Mouse (Mus musculus) CH12.LX (cell line): ENCODE measurements at regions not wholly inside any gene's neighbourhood (a gene's known extent, or its start where the extent isn't known, plus 50 kb on each side); places are given as distances from the start of the nearest gene placed in this dataset.

Experiments
- DNase-seq: peaks from one replicate; pipeline ENCODE4 v3.0.0-alpha.2; 2013; ENCODE audit errors: extremely low read depth
- H3K27ac ChIP-seq: 2 replicates; pipeline ENCODE4 v1.5.1; 2012; ENCODE audit warnings: low read depth, mild to moderate bottlenecking, control low read depth, moderate library complexity; ENCODE audit not compliant: insufficient read depth
- H3K27me3 ChIP-seq: replicated peaks from 2 replicates; pipeline ENCODE3; 2012; ENCODE audit warnings: inconsistent platforms
- H3K36me3 ChIP-seq, 2 experiments: replicated peaks in 1 of 2; 2 replicates each; pipeline versions ENCODE3 to v1.6.1; 2012; ENCODE audit warnings: inconsistent platforms in 1 of 2, low read length in 1 of 2, mild to moderate bottlenecking in 1 of 2, mixed read lengths in 1 of 2, moderate library complexity in 1 of 2; ENCODE audit not compliant: control insufficient read depth in 1 of 2, insufficient read depth in 1 of 2
- H3K4me1 ChIP-seq, 2 experiments: 2 replicates each; pipeline ENCODE4 v1.6.1; 2012; ENCODE audit warnings: inconsistent platforms in 1 of 2, moderate library complexity in 1 of 2; ENCODE audit not compliant: insufficient read depth in 2 of 2, control insufficient read depth in 1 of 2
- H3K4me2 ChIP-seq: 2 replicates; pipeline ENCODE4 v1.6.1; 2012; ENCODE audit warnings: low read depth, mild to moderate bottlenecking, control low read depth; ENCODE audit not compliant: poor library complexity, insufficient read depth, severe bottlenecking
- H3K4me3 ChIP-seq, 3 experiments: fragments of 150-350 bp in 1 of 3; sonication (generic) in 1 of 3; replicated peaks in 1 of 3; 2 replicates each; pipeline versions ENCODE3 to v1.5.1; 2011 to 2012; ENCODE audit warnings: low read depth in 2 of 3, low read length in 2 of 3, mild to moderate bottlenecking in 2 of 3, moderate library complexity in 2 of 3, control low read depth in 1 of 3, improper control_type of control experiment in 1 of 3, inconsistent platforms in 1 of 3, mixed read lengths in 1 of 3; ENCODE audit not compliant: poor library complexity in 1 of 3
- H3K79me2 ChIP-seq: replicated peaks from 2 replicates; pipeline ENCODE4 v1.6.1; 2012; ENCODE audit warnings: mild to moderate bottlenecking, moderate library complexity; ENCODE audit not compliant: control insufficient read depth, poor library complexity, insufficient read depth, severe bottlenecking; ENCODE audit errors: extremely low read depth
- H3K9ac ChIP-seq: 2 replicates; pipeline ENCODE4 v1.6.1; 2012; ENCODE audit warnings: low read depth, mild to moderate bottlenecking, control low read depth, moderate library complexity; ENCODE audit not compliant: insufficient read depth
- H3K9me3 ChIP-seq: replicated peaks from 2 replicates; pipeline ENCODE3; 2012; ENCODE audit warnings: low read length, inconsistent platforms, mixed read lengths
- BHLHE40 ChIP-seq: IDR thresholded peaks from 2 replicates; pipeline ENCODE4 v1.6.1; 2011; ENCODE audit warnings: mild to moderate bottlenecking, low read depth, low read length, improper control_type of control experiment
- CHD1 ChIP-seq: IDR thresholded peaks from 2 replicates; pipeline ENCODE4 v1.6.1; 2012; ENCODE audit warnings: low read depth, low read length, improper control_type of control experiment, inconsistent platforms
- CHD2 ChIP-seq: IDR thresholded peaks from 2 replicates; pipeline ENCODE4 v1.6.1; 2011; ENCODE audit warnings: low read length, improper control_type of control experiment
- ELF1 ChIP-seq: IDR thresholded peaks from 2 replicates; pipeline ENCODE4 v1.6.1; 2014; ENCODE audit warnings: low read depth, mild to moderate bottlenecking, inconsistent platforms, low read length, improper control_type of control experiment
- ETS1 ChIP-seq: conservative IDR thresholded peaks from 2 replicates; pipeline ENCODE4 v1.6.1; 2012; ENCODE audit warnings: low read depth, mild to moderate bottlenecking, inconsistent platforms, low read length, improper control_type of control experiment, moderate library complexity
- GABPA ChIP-seq: IDR thresholded peaks from 2 replicates; pipeline ENCODE4 v1.6.1; 2012; ENCODE audit warnings: low read depth, low read length, improper control_type of control experiment, inconsistent platforms; ENCODE audit not compliant: insufficient replicate concordance
- HCFC1 ChIP-seq: IDR thresholded peaks from 2 replicates; pipeline ENCODE4 v1.6.1; 2012; ENCODE audit warnings: low read depth, mild to moderate bottlenecking, inconsistent platforms, low read length, improper control_type of control experiment
- JUN ChIP-seq: IDR thresholded peaks from 2 replicates; pipeline ENCODE4 v1.6.1; 2011; ENCODE audit warnings: low read depth, mild to moderate bottlenecking, low read length, improper control_type of control experiment, moderate library complexity; ENCODE audit not compliant: insufficient read depth
- KAT2A ChIP-seq: IDR thresholded peaks from 2 replicates; pipeline ENCODE4 v1.6.1; 2012; ENCODE audit warnings: low read length, improper control_type of control experiment, inconsistent platforms; ENCODE audit not compliant: insufficient replicate concordance
- MAFK ChIP-seq: IDR thresholded peaks from 2 replicates; pipeline ENCODE4 v1.6.1; 2011; ENCODE audit warnings: low read length, improper control_type of control experiment; ENCODE audit not compliant: insufficient replicate concordance
- MEF2A ChIP-seq: IDR thresholded peaks from 2 replicates; pipeline ENCODE4 v1.6.1; 2014; ENCODE audit warnings: low read depth, mild to moderate bottlenecking, inconsistent platforms, low read length, improper control_type of control experiment, borderline replicate concordance
- MXI1 ChIP-seq: IDR thresholded peaks from 2 replicates; pipeline ENCODE4 v1.6.1; 2011; ENCODE audit warnings: mild to moderate bottlenecking, low read depth, low read length, improper control_type of control experiment
- NELFE ChIP-seq: IDR thresholded peaks from 2 replicates; pipeline ENCODE4 v1.6.1; 2011; ENCODE audit warnings: low read depth, low read length, improper control_type of control experiment
- NRF1 ChIP-seq: IDR thresholded peaks from 2 replicates; pipeline ENCODE4 v1.6.1; 2014; ENCODE audit warnings: low read depth, mild to moderate bottlenecking, inconsistent platforms, low read length, improper control_type of control experiment, moderate library complexity
- PAX5 ChIP-seq: IDR thresholded peaks from 2 replicates; pipeline ENCODE4 v1.6.1; 2012; ENCODE audit warnings: low read length, inconsistent platforms, mixed read lengths
- POLR2A ChIP-seq: IDR thresholded peaks from 2 replicates; pipeline ENCODE4 v1.6.1; 2011; ENCODE audit warnings: low read depth, mild to moderate bottlenecking, improper control_type of control experiment, low read length
- SMC3 ChIP-seq: IDR thresholded peaks from 2 replicates; pipeline ENCODE4 v1.6.1; 2011; ENCODE audit warnings: low read depth, low read length, improper control_type of control experiment
- TBP ChIP-seq: conservative IDR thresholded peaks from 2 replicates; pipeline ENCODE4 v1.6.1; 2011; ENCODE audit warnings: low read depth, low read length, improper control_type of control experiment
- UBTF ChIP-seq: IDR thresholded peaks from 2 replicates; pipeline ENCODE4 v1.6.1; 2012; ENCODE audit warnings: low read depth, mild to moderate bottlenecking, inconsistent platforms, low read length, improper control_type of control experiment, moderate library complexity
- USF1 ChIP-seq: IDR thresholded peaks from 2 replicates; pipeline ENCODE4 v1.6.1; 2014; ENCODE audit warnings: low read depth, mild to moderate bottlenecking, inconsistent platforms, low read length, improper control_type of control experiment
- USF2 ChIP-seq: conservative IDR thresholded peaks from 2 replicates; pipeline ENCODE4 v1.6.1; 2011; ENCODE audit warnings: low read depth, low read length, improper control_type of control experiment
- dilution Hi-C: fragments of 300-500 bp; cut with MboI; formaldehyde crosslinking; loops from 2 replicates; pipeline ENCODE4 v1.14.3; 2020; ENCODE audit warnings: low sequenced_read_pairs; ENCODE audit not compliant: extremely low pct_unique_long_range_greater_than_20kb, extremely low pct_ligation_motif_present
- in situ Hi-C: fragments of 300-500 bp; cut with MboI; formaldehyde crosslinking; loops from 3 replicates; pipeline ENCODE4 v1.14.3; 2019; ENCODE audit warnings: low sequenced_read_pairs, low pct_ligation_motif_present, low pct_unique_long_range_greater_than_20kb, mixed read lengths

DNA sequence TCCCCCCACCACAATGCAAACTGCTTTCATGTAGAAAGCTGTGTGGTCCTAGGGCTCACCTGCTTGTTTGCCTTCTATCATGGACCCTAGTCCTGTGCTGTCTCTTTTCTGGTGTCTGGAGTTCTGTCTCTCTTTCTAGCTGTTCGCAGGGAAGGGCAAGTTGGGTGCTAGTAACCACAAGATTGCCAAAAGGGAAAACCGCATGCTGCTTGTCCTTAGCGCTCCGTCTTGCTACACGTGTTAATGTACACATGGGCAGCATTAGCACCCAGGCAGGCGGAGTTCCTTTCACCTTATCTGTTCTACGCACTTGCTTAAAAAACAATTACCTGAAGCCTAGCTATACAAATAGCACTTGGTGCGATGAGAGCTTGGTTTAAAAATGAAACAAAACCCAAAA lies 236.3 kb upstream of the Pard3b start:
- Histone ChIP-seq H3K9me3 (no peaks in the 10 kb centered on the region), H3K4me2 (peak overlapping the region; percentile 26; the same call in 1 of the 2 replicates), H3K36me3 (no peaks in the 10 kb centered on the region), H3K27ac (no peak overlapping the region), H3K79me2 (no peaks in the 10 kb centered on the region), H3K9ac (no peak overlapping the region), H3K4me1 (no peaks in the 10 kb centered on the region), H3K4me3 (no peak overlapping the region), H3K27me3 (no peaks in the 10 kb centered on the region)
- TF ChIP-seq POLR2A (no peak), MAFK (no peak), PAX5 (no peak), MEF2A (no peak), SMC3 (no peak), BHLHE40 (no peak), CHD1 (no peak), ETS1 (no peak), CHD2 (no peak), KAT2A (no peak)
- in situ Hi-C loops (no loop called here), dilution Hi-C loops (no loop called here)
- no peak for DNase-seq

DNA sequence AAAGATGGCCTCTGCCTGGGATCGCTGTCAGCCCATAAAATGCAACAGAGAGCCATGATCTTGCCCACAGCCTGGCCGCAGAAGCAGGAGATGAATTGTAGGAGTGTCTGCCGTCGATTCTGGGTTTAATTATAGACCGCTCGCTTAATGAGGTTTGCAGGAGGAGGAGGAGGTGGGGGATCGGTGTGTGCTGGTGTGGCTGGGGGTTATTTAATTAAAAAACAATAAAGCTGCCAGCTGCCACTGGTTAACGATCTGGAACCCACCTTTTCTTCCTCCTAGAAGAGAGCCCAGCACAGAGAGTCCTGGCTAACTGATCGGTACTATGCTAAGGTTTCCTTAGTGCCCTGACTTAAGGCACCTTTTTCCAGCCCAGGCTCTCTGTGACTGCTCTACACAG lies 231.4 kb upstream of the Pard3b start:
- dilution Hi-C loops (no loop called here), in situ Hi-C loops (no loop called here)
- Histone ChIP-seq H3K4me2 (no peak overlapping the region), H3K79me2 (no peaks in the 10 kb centered on the region), H3K27me3 (no peaks in the 10 kb centered on the region), H3K4me1 (no peaks in the 10 kb centered on the region), H3K4me3 (no peak overlapping the region), H3K27ac (no peak overlapping the region), H3K36me3 (no peaks in the 10 kb centered on the region), H3K9me3 (no peaks in the 10 kb centered on the region), H3K9ac (no peak overlapping the region)
- TF ChIP-seq NRF1 (no peak), UBTF (no peak), GABPA (no peak), BHLHE40 (no peak), JUN (no peak), POLR2A (no peak), MEF2A (no peak), USF2 (no peak), USF1 (no peak), MXI1 (no peak), HCFC1 (no peak), ELF1 (no peak), NELFE (no peak), CHD2 (no peak), TBP (no peak), MAFK (no peak)
- no peak for DNase-seq
